Mouse (Mus musculus) adrenal gland, adult (tissue): Measurements from ENCODE around the gene 1500009L16Rik.
A peak's percentile ranks its signal among the peaks of the same experiment; 100 is the strongest.

Experiments used
- DNase-seq, 2 experiments: peaks; one replicate each; pipeline ENCODE4 v3.0.0; 2022 to 2023; ENCODE audit warnings: low spot score in 1 of 2; ENCODE audit not compliant: inconsistent age in 2 of 2

Gene 1500009L16Rik

GRCm38 (mm10) chr10:83722579-83723031, at the start of gene 1500009L16Rik:
TSS of gene 1500009L16Rik (plus strand) at chr10:83722865.
- DNase-seq, result peak; percentile 57 to 74

- DNase-seq, result no peak
Measured at GRCm38 (mm10) chr10:83681334-83681733, 41.3 kb upstream of the 1500009L16Rik start.

- peak; percentile 19 to 50 for DNase-seq
Measured at GRCm38 (mm10) chr10:83688215-83688614, 34.5 kb upstream of the 1500009L16Rik start.

- no peak for DNase-seq
Measured at GRCm38 (mm10) chr10:83692175-83692895, 30.3 kb upstream of the 1500009L16Rik start.

GRCm38 (mm10) chr10:83696226-83696625, 26.4 kb upstream of the 1500009L16Rik start:
- DNase-seq, result no peak

- no peak for DNase-seq
Measured at GRCm38 (mm10) chr10:83706628-83707027, 16.0 kb upstream of the 1500009L16Rik start.

GRCm38 (mm10) chr10:83709920-83710319, 12.7 kb upstream of the 1500009L16Rik start:
- no peak for DNase-seq

- DNase-seq, result no peak
Measured at GRCm38 (mm10) chr10:83711769-83712168, 10.9 kb upstream of the 1500009L16Rik start.

GRCm38 (mm10) chr10:83718855-83719474, 3.7 kb upstream of the 1500009L16Rik start:
- DNase-seq, result no peak

- peak in 1 of 2 experiments; percentile 53 for DNase-seq
Measured at GRCm38 (mm10) chr10:83723055-83723454, 390 bp downstream of the 1500009L16Rik start.

- DNase-seq, result no peak
Measured at GRCm38 (mm10) chr10:83724351-83725059, 1.8 kb downstream of the 1500009L16Rik start.

- DNase-seq, result peak; percentile 30 to 48
Measured at GRCm38 (mm10) chr10:83726164-83726563, 3.5 kb downstream of the 1500009L16Rik start.

GRCm38 (mm10) chr10:83727846-83728245, 5.2 kb downstream of the 1500009L16Rik start:
- DNase-seq, result no peak

- no peak for DNase-seq
Measured at GRCm38 (mm10) chr10:83728529-83728928, 5.9 kb downstream of the 1500009L16Rik start.

GRCm38 (mm10) chr10:83729076-83729475, 6.4 kb downstream of the 1500009L16Rik start:
- no peak for DNase-seq

- peak; percentile 77 to 95 for DNase-seq
Measured at GRCm38 (mm10) chr10:83729492-83729891, 6.8 kb downstream of the 1500009L16Rik start.

GRCm38 (mm10) chr10:83733725-83734124, 11.1 kb downstream of the 1500009L16Rik start:
- no peak for DNase-seq

- no peak for DNase-seq
Measured at GRCm38 (mm10) chr10:83738996-83739655, 16.5 kb downstream of the 1500009L16Rik start.

GRCm38 (mm10) chr10:83744656-83745055, 22.0 kb downstream of the 1500009L16Rik start:
- peak in 1 of 2 experiments; percentile 37 for DNase-seq

- no peak for DNase-seq
Measured at GRCm38 (mm10) chr10:83753056-83753455, 30.4 kb downstream of the 1500009L16Rik start.

GRCm38 (mm10) chr10:83757343-83757962, 34.8 kb downstream of the 1500009L16Rik start:
- no peak for DNase-seq
